Mouse (Mus musculus): Measurements from ENCODE around the gene Manf. TPM values are rescaled to one million over a fixed set of nuclear protein-coding genes. Genes with fewer than 3 reads are reported as not detected.

Gene Manf
- polyA plus RNA-seq, 1 experiment = 10.6 TPM

GRCm38 (mm10) chr9:106819201-106819600 is 72.6 kb downstream of the Manf start:
- Histone ChIP-seq H3K27me3 (ENCODE audit: control insufficient read depth) (no peaks in the 10 kb centered on the region), H3K4me1 (ENCODE audit: control insufficient read depth) (peaks cover 16% of the 10 kb centered on the region), H3K9me3 (ENCODE audit: control insufficient read depth, low read length) (peaks cover 3% of the 10 kb centered on the region), H3K36me3 (ENCODE audit: control insufficient read depth) (no peaks in the 10 kb centered on the region), H3K4me3 (replicated peaks) (no peak overlapping the region)
- TF ChIP-seq GATA1 (IDR thresholded peaks at IDR 0.05; ENCODE audit: low read length) = no peak
- TF ChIP-seq TAL1 (IDR thresholded peaks at IDR 0.05; ENCODE audit: low read length) = no peak

- H3K27me3 ChIP-seq (ENCODE audit: control insufficient read depth) = no peaks in the 10 kb centered on the region
- H3K36me3 ChIP-seq (ENCODE audit: control insufficient read depth) = no peaks in the 10 kb centered on the region
- peaks cover 3% of the 10 kb centered on the region for H3K9me3 ChIP-seq (ENCODE audit: control insufficient read depth, low read length)
- TF ChIP-seq GATA1 (IDR thresholded peaks at IDR 0.05; ENCODE audit: low read length) (no peak), TAL1 (IDR thresholded peaks at IDR 0.05; ENCODE audit: low read length) (no peak)
- H3K4me3 ChIP-seq (replicated peaks) = no peak overlapping the region
- H3K4me1 ChIP-seq (ENCODE audit: control insufficient read depth) = peaks cover 10% of the 10 kb centered on the region
Observed at GRCm38 (mm10) chr9:106818191-106818590, 73.6 kb downstream of the Manf start.

- Histone ChIP-seq H3K36me3 (ENCODE audit: control insufficient read depth) (no peaks in the 10 kb centered on the region), H3K4me1 (ENCODE audit: control insufficient read depth) (no peaks in the 10 kb centered on the region), H3K9me3 (ENCODE audit: control insufficient read depth, low read length) (peaks cover 17% of the 10 kb centered on the region), H3K27me3 (ENCODE audit: control insufficient read depth) (no peaks in the 10 kb centered on the region), H3K4me3 (replicated peaks) (no peak overlapping the region)
- TF ChIP-seq GATA1 (IDR thresholded peaks at IDR 0.05; ENCODE audit: low read length) (no peak), TAL1 (IDR thresholded peaks at IDR 0.05; ENCODE audit: low read length) (no peak)
Observed at GRCm38 (mm10) chr9:106806503-106806902, 85.3 kb downstream of the Manf start.

- Histone ChIP-seq H3K4me1 (ENCODE audit: control insufficient read depth) (peaks cover 20% of the 10 kb centered on the region), H3K4me3 (replicated peaks) (no peak overlapping the region), H3K36me3 (ENCODE audit: control insufficient read depth) (no peaks in the 10 kb centered on the region), H3K9me3 (ENCODE audit: control insufficient read depth, low read length) (no peaks in the 10 kb centered on the region), H3K27me3 (ENCODE audit: control insufficient read depth) (peaks cover 23% of the 10 kb centered on the region)
- TF ChIP-seq GATA1 (IDR thresholded peaks at IDR 0.05; ENCODE audit: low read length) = no peak
- TF ChIP-seq TAL1 (IDR thresholded peaks at IDR 0.05; ENCODE audit: low read length) = no peak
Observed at GRCm38 (mm10) chr9:106790831-106791230, 100.9 kb downstream of the Manf start.

GRCm38 (mm10) chr9:106789363-106789762 is 102.4 kb downstream of the Manf start:
- TF ChIP-seq GATA1 (IDR thresholded peaks at IDR 0.05; ENCODE audit: low read length) (no peak), TAL1 (IDR thresholded peaks at IDR 0.05; ENCODE audit: low read length) (no peak)
- Histone ChIP-seq H3K36me3 (ENCODE audit: control insufficient read depth) (no peaks in the 10 kb centered on the region), H3K4me1 (ENCODE audit: control insufficient read depth) (peaks cover 22% of the 10 kb centered on the region), H3K9me3 (ENCODE audit: control insufficient read depth, low read length) (no peaks in the 10 kb centered on the region), H3K4me3 (replicated peaks) (peak overlapping the region; percentile 96), H3K27me3 (ENCODE audit: control insufficient read depth) (peaks cover 23% of the 10 kb centered on the region)

- TF ChIP-seq GATA1 (IDR thresholded peaks at IDR 0.05; ENCODE audit: low read length) = no peak
- no peak for TF ChIP-seq TAL1 (IDR thresholded peaks at IDR 0.05; ENCODE audit: low read length)
- peaks cover 22% of the 10 kb centered on the region for H3K4me1 ChIP-seq (ENCODE audit: control insufficient read depth)
Observed at GRCm38 (mm10) chr9:106788812-106789321, 102.9 kb downstream of the Manf start, which contains the start of gene Rad54l2. Rad54l2 (minus strand) TSS chr9:106789194.

More at GRCm38 (mm10) chr9:106788812-106789321, 102.9 kb downstream of the Manf start, which contains the start of gene Rad54l2:
- peak within 1 kb of the TSS; percentile 96 for H3K4me3 ChIP-seq (replicated peaks)
- H3K36me3 ChIP-seq (ENCODE audit: control insufficient read depth) = no peaks in the 10 kb centered on the region
- H3K9me3 ChIP-seq (ENCODE audit: control insufficient read depth, low read length) = no peaks in the 10 kb centered on the region
- peaks cover 23% of the 10 kb centered on the region for H3K27me3 ChIP-seq (ENCODE audit: control insufficient read depth)

Other genes starting within 250 kb of the Manf start
- not detected in 2 replicates for gene Grm2, start 235.9 kb downstream of the Manf start, polyA plus RNA-seq (2012)
- 0.63 and 0.69 TPM in 2 replicates for gene Tex264, start 206.1 kb downstream of the Manf start, polyA plus RNA-seq (2012)
- gene Rad54l2, start 102.8 kb downstream of the Manf start, polyA plus RNA-seq (2012) = 0.18 and 0.24 TPM in 2 replicates
- gene Dcaf1, start 70.1 kb downstream of the Manf start, polyA plus RNA-seq (2012) = 0.39 and 1.3 TPM in 2 replicates
- gene Rbm15b, start 4.6 kb downstream of the Manf start, polyA plus RNA-seq (2012) = 1.4 and 1.9 TPM in 2 replicates

All from erythroblast, embryonic 14.5 days (primary cell).